Mouse (Mus musculus) gastrocnemius, postnatal 10 days (tissue): Measurements from ENCODE around the gene Ssx2ip. TPM values are rescaled to one million over a fixed set of nuclear protein-coding genes. Genes with fewer than 3 reads are reported as not detected.

Experiments used
- DNase-seq: peaks from one replicate; pipeline ENCODE4 v3.0.0; 2021; ENCODE audit warnings: mixed read lengths
- total RNA-seq, 2 experiments: library from RNA; stranded (reverse); gene quantifications; 2 replicates each; pipeline ENCODE4 v1.2.3; 2021

Ssx2ip gene
- total RNA-seq, 2 experiments from 2014 or later = 16.2 to 17.5 TPM

DNA sequence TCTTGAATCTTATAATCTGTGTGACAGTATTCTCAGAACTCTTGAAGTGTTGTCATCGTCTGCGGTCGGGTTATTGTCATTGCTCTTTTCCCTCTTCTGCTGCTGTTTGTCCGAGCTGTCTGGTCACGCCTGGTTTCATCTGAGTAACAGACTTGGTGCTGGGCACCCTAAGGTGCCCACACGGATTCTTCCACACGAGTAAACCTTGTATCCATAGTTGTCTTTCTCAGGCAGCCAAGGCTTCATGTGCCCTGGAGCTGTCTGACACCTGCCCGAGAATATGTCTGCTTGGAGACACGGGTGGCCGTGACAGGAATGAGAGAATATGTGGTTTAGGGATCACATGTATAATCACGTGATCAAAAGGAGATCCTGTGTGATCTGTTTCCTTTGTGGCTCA is 31.1 kb downstream of the Ssx2ip start:
- DNase-seq = no peak

DNA sequence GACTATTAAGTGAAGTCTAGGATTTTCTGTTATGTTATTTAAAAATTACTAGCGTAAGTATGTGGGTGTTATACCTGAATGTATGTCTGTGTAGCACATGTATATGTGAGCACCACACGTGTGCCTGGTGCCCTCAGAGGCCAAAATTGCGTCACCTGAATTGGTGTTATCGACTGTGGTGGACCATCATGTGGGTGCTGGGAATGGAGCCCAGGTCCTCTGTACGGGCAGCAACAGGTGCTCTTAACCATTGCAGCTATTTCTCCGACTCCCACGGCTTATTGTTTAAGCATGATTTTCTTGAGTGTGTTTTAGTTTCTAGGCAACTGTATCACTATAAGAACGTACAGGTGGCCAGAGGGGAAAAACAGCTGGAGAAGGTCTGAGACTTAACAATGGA is 31.7 kb downstream of the Ssx2ip start:
- DNase-seq = no peak

- DNase-seq = no peak
Measured at GRCm38 (mm10) chr3:146440011-146440410, 35.6 kb downstream of the Ssx2ip start.

DNA sequence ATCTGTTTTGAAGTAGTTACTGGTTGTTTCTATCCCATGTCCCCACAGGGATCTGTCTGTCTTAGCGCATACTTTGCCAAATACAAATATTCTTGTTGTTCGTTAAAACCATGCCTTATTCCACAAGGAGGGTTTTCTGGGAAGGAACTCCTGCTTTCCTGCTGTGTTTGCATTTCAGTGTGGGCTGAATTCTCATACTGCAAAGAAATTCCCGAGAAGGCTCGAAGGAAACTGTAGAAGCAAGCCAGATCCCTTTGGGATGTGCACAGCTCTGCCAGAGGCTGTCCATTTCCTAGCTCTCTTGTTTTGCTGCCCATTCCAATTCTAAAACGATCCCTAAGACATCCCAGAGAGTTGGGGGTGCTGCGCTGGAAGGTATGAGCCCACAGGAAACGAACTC is 36.0 kb downstream of the Ssx2ip start:
- no peak for DNase-seq

DNA sequence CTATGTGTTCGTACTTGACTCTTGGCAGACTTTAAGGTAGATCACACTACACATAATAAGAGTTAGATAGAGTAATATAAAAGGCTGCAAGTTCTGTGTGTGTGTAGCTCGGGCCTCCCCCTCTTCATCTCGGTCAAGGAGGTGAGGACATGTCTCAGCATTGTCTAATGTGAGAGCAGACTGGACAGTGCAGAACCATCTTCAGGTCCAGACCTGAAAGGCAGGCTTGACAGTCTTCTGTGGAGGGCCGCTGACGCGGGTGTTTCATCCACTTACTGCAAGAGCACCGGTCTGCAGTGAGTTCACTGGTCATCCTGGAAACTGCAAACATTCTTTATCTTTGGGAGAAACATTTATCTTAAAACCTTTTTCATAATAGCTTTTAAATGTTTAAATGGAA is 38.0 kb downstream of the Ssx2ip start:
- DNase-seq = no peak

GRCm38 (mm10) chr3:146442936-146443335 is 38.5 kb downstream of the Ssx2ip start:
- DNase-seq = no peak

DNA sequence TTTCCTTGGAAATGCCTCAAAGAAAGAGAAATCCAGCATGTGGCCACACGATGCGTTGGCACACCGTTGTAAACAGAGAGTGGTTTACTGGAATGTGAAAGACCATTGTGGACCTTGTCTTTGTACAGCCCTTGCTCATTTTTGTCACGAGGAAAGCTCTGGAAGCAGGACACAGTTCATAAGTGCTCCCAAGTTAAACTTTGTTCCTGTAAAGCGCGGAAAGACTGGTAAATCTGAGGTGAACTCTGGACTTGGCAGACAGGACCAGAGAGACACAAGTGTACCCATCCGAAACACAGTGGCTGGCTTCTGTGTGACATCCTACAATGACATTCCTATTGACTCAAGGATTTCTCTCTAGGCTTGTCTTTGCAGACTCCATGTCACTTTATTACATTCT is 38.9 kb downstream of the Ssx2ip start:
- no peak for DNase-seq

GRCm38 (mm10) chr3:146444880-146445279 is 40.4 kb downstream of the Ssx2ip start:
- no peak for DNase-seq

DNA sequence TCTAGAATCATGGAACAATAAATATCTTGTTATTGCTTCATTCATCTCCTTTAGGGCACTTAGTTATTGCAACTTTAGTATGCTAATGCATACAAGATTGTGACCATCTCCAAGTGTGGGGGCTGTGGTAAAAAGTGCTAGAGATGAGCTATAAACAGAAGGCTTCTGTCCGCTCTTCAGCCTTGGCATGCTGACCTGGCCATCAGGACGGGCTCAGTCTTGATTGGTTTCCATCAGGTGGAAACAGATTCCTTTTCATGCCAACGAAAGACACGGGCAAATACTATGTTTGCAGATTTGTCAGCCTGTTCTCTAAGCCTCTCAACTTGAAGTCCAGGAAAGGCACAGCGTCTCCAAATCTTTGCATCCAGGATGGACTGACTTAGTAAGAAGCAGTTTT is 42.7 kb downstream of the Ssx2ip start:
- DNase-seq = no peak

DNA sequence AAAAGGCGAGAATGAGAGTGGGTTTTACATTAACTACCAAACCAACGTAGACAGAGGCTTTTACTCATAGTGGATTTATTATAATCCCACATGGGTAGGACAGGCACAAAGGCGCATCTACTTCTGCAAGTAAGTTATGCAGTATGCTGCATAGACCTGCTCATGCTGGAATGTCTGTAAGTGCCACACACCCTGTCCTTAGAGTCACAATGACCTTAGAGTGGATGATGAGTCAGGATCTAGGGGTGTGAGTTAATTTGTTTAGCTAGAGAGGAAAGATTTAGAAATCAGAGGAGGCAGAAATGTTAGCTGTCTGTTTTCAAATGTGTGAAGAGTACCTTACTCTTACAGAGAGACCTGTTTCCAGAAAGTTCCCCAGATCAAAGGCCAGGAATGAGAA is 43.2 kb downstream of the Ssx2ip start:
- DNase-seq = no peak

DNA sequence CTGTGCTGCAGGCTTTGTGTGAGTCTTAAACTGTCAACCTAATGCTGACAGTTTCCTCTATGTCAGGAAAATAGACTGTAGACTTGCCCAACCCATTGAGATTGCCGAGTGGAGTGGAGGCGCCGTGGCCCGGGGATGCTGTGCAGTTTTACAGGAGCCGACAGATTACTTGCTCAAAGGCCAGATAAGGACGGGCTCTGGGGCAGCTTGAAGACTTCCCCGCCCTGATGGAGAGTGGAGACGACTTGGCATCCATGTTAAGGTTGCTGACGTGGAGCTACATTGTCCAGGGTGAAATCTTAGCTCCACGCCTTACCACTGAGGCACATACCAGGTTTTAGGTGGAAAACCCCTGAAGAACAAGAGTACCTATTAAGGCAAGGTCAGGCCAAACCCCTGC is 43.9 kb downstream of the Ssx2ip start:
- DNase-seq = no peak

DNA sequence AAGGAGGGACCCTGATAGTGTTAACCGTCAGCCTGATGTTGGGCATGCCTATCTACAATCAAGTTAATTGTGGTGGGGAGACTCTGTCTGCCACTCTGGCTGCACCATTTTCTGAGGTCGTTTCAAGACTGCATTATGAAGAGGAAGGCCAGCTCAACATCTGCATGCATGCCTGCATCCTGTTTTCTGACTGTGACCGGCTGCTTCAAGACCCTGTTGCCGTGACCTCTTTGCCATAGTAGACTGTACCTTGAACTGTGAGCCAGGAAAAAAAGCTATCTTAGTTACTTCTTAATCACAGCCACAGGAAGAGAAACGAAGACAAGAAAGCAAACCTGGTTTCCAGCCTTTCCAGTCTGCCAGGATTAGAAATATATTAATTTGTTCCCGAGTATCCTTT is 44.5 kb downstream of the Ssx2ip start:
- DNase-seq = no peak

DNA sequence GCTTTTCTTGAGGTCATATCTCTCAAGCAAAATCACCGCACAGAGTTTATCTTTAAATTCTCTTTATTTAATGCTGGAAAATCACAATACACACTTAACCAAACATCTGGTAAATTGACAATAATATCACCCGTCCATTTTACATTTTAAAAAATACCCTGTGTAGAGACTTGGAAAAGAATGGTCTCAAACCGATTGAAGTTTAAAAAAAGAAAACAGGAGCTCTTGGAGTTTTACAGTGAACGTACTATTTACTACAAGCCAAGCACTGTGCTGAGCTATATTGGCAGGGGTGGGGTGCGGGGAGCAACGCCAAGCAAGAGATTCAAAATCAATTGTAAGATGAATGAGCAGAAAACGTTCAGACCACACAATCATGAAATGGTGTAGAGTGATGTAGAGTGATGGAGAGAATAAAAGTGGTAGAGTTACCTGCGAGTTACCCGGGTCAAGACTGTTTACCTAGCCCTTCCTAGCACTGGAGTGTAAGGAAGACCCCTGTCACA is 45.4 kb downstream of the Ssx2ip start, which contains the start of gene Ctbs:
Ctbs (plus strand) TSS at position 51 of the 506 bp plus-strand sequence.
- DNase-seq = no peak

- peak; percentile 91 for DNase-seq
Measured at GRCm38 (mm10) chr3:146450371-146450841, 46.0 kb downstream of the Ssx2ip start.

DNA sequence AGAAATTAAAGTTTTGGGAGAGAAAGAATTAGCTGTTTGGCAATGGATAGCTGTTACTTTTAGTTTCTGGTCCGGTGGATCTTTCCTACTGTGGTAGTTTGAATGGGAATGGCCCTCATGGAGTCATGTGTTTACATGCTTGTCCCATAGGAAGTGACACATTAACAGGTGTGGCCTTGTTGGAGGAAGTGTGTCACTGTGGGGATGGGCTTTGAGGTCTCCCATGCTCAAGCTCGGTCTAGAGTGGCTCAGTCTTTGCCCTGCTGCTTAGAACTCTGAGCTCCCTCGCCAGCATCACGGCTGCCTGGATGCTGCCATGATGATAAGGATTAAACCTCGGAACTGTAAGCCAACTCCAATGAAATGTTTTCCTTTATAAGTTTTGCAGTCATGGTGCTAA is 46.9 kb downstream of the Ssx2ip start:
- no peak for DNase-seq

DNA sequence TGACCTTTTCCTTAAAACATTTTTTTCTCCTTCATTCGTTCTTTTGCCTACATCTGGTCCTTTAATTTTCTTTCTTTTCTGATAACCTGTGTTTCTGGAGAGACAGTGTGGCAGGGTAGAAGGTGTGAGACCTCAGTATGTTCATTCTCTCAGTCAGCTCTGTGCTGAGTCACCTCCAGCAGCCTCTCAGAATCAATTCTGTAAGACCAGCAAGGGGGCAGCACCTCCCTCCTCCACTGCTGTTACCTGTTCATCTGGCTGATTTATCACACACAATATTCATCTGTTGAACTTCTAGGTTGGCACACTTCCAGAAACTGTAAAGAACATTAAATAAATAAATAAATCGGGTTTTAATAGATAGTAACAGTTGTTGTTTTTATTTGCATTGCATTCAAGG is 58.5 kb downstream of the Ssx2ip start:
- DNase-seq = no peak

DNA sequence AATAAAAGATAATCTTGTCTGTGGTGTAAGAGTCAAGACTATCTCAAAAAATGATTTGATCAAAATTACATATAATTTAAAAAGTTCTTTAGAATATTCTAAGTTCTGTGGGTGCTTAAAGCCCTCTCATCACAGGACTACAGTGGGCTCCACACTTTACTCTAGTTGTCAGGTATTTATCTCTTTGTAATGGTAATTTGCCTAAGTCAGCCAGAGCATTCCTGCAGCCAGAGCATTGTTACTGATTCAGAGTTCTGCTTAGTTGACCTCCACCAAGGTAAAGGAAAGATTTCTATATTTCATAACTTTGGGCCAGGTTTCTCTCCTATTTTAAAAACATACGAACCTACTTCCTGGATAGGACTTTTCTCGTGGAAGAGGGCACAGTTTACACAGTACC is 64.8 kb downstream of the Ssx2ip start:
- DNase-seq = no peak

DNA sequence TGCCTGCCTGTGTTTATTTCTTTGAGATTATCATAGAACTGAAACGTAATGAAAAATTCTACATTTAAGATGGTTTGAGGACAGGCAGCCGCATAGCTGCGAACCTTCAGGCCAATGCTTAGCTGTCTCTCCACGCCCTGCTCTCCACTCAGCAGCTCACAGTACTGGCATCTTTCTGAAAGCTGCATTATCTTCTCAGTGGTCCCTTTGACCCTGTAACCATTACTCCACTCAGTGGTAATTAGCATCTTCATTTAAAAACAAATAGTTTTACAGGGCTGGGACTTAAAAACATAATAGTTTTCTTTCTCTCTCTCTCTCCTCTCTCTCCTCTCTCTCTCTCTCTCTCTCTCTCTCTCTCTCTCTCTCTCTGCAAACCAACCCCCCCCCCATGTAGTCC is 68.2 kb downstream of the Ssx2ip start:
- DNase-seq = no peak

- DNase-seq = no peak
Measured at GRCm38 (mm10) chr3:146473741-146474140, 69.3 kb downstream of the Ssx2ip start.

DNA sequence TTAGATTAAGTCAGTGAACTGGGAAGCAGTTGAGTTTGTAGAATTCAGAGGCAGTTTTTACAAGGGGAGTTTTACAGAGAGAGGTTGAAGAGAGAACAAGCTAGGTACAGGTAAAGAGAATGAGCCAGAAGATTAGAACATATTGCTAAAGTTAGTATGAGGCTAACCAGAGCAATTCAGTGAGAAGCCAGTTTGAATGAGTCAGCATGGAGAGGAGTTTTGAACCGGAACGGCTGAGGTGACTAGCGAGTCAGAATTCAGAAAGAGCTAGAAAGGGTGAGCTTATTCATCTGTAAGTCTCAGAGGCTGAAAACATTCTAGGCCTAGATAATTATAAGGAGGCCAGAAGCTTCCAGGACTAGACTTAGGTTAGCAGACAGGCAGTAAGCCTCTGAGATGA is 70.0 kb downstream of the Ssx2ip start:
- DNase-seq = no peak

DNA sequence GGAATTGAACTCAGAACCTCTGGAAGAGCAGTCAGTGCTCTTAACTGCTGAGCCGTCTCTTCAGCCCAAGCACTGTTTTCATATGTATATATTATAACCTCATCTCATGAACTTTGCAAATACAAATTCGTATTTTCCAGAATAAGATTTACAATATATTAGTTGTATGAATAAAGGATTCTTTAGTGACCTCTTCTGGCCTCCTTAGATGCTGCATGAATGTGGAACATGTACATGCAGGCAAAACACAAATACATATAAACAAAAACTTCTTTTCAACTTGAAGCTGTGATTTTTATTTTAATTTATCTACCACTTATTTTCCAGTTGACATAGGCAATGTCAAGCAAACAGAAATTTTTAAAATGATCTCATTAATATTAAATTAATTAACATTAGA is 77.6 kb downstream of the Ssx2ip start:
- no peak for DNase-seq

DNA sequence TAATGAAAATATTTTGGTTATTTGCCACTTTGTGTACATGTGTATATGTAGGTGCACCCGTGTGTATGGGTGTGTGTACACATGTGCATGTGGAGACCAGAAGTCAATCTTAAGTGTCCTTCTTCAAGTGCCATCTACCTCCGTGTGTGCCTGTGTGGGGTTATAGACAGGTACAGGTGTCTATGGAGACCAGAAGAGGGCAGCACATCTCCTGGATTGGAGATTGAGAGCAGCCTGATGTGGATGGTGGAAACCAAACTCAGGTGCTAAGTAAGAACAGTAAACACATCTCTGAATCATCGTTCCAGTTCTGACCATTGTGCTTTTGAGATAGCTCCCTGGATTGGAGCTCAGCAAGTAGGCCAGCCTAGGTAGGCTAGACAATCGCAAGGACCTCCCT is 82.0 kb downstream of the Ssx2ip start:
- no peak for DNase-seq
